Mouse (Mus musculus) brain, adult 2 months (tissue): ENCODE measurements around the gene Ttc9c.
A peak's percentile ranks its signal among the peaks of the same experiment; 100 is the strongest.
"Not testable (repeated sequence)": the region's sequence is repeated elsewhere in the genome, so short reads cannot be mapped to it uniquely, and the experiment has no call there.

Experiments used
- DNase-seq: peaks from one replicate; pipeline ENCODE4 v3.0.0; 2011; ENCODE audit warnings: low read depth, low spot score

Ttc9c gene

DNA sequence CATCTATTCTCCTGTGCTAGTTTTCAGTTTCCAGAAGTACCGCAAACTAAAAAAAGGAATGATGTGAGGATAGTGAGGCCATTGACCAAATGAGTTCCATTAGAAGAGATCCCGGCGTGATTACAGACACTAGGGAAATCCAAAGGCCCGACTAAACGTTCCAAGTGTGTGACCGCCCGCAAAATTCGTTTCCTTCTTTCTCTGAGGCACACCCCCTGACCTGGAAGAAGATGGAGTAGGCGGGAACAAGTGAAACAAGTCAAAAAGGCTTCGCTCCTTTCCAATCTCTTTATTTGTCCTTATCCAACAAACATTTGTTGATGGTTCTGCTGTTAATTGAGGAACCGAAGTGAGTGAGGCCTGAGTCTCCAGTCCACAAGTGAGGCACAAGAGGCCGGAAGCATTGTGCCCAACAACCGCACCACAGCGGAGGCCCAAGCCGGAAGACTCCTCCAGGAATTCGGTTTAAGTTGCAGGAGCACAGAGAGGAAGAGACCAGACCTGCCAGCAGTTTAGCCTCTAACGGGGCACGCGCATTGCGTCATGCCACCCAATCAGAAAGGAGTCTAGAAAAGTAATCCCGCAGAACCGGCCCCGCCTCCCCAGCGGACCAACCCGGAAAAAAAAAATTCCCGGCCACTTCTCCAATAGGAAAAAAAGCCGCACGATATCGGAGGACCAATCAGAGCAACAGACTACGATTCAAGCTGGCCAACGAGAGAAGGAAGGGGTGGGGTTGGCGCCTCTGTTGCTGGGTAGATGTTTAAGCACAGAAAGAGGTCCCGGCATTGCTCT, at the start of gene Ttc9c:
TSS of gene Ttc9c (minus strand) at position 533 of the 795 bp plus-strand sequence.
- DNase-seq, result peak; percentile 100

DNA sequence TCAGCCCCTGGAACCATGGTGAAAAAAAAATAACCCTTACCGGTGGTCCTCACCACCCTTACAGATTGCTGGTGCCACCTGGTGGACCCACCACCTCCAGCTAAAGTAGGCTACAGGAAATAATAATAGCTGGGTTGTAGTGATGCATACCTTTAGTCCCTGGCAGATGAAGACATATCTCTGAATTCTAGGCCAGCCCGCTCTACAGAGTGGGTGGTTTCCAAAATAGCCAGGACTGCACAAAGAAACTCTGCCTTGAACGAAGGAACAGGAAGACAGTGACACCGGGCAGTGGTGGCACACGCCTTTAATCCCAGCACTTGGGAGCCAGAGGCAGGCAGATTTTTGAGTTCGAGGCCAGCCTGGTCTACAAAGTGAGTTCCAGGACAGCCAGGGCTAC, 45.1 kb upstream of the Ttc9c start:
- peak; percentile 54 for DNase-seq

- peak; percentile 35 for DNase-seq
Measured at GRCm38 (mm10) chr19:8859018-8859417, 39.9 kb upstream of the Ttc9c start.

DNA sequence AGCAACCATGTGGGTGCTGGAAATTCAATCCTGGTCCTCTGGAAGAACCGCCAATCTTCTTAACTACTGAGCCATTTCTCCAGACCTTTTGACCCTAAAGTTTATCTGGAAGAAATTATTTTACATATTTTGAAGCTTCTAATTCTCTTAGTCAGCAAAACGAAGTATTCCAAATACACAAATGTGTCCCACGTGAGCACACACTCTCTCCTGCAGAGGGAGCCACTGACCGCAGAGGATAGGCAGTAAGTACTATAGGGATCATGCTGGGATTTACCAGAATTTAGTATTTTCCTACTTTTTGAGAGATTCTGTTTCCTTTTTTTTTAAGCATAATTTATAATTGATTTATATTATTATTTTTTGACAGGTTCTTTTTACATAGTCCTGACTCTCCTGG, 38.6 kb upstream of the Ttc9c start:
- DNase-seq, result peak; percentile 76

DNA sequence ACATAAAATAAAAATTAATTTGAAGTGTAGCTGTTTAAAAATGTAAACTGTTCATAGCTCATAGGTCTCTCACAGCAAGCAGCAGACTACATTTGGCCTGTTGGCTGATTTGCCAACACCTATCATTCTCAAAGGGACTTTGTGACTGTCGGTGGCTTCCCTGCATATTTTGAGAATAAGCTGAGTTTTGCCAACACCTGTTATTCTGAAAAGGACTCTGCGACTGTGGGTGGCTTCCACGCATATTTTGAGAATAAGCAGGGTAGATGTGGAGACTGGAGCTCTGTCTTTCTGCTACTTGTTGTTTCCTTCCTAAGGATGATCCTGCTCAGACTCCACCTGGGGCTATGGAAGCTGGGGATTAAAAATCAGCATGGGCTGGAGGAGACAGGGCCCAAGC, 34.0 kb upstream of the Ttc9c start:
- DNase-seq, result peak; percentile 60

DNA sequence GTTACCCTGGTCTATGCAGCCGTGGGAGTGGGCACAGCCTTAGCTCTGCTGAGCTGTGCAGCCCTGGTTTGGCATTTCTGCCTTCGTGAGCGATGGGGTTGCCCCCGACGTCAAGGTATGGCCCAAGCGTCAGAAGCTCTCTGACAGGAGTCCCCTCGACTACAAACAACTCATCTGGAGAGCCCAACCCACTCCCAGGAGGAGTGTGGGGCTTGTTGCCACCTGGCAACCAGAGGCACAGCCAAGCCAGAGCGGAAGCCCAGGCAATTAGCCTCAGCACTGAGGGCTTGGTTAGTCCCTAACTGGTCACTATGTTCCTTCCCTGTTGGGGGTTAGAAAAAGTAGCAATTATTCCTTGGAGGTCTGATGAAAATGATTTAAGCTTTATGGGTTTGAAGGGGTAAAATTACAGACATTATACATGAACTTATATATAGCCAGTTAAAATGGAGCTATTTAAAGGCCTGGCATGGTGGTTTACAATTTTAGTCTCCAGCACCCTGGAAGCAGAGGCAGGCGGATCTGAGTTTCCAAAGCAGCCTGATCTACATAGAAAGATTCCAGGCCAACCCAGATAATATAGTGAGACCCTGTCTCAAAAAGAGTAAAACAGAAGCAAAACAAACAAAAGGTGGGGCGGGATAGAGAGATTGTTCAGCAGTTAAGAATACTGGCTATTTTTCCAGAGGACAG, 33.2 kb upstream of the Ttc9c start:
- DNase-seq, result no peak

DNA sequence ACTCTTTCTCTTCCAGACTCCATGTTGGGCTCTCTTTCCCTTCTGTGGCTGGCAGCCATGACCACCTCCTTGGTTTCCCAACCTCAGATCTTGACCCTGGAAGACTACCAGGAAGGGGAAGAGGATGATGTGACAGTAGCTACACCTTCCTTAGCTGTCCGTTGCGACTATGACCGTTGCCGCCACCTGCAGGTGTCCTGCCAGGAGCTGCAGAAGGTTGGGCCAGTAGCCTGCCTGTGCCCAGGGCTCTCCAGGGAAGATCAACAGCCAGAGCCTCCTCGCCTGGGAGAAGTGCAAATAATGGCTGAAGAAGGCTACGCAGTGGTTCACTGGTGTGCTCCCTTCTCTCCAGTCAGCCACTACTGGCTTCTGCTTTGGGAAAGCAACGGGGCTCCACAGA, 32.5 kb upstream of the Ttc9c start:
- no peak for DNase-seq

- DNase-seq, result peak; percentile 75
Measured at GRCm38 (mm10) chr19:8850402-8850901, 31.3 kb upstream of the Ttc9c start, which contains the start of gene Lrrn4cl. Gene Lrrn4cl, plus strand, starts transcription at chr19:8850768.

- DNase-seq, result no peak
Measured at GRCm38 (mm10) chr19:8848356-8848755, 29.2 kb upstream of the Ttc9c start.

GRCm38 (mm10) chr19:8844371-8845129, 25.4 kb upstream of the Ttc9c start:
- peak; percentile 87 for DNase-seq

GRCm38 (mm10) chr19:8842961-8843360, 23.8 kb upstream of the Ttc9c start:
- no peak for DNase-seq

DNA sequence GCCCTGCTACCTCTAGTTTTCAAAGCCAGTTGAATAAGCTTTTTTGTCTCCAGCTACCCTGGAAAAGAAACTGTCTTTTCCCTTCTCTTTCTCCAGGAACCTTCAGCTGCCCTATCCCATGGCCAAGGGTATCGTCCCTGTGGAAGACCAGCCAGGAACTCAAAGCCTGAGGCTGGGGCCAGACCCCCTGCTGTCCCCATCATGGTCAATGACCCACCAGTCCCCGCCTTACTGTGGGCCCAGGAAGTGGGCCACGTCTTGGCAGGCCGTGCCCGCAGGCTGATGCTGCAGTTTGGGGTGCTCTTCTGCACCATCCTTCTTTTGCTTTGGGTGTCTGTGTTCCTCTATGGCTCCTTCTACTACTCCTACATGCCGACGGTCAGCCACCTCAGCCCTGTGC, 21.9 kb upstream of the Ttc9c start:
- no peak for DNase-seq

GRCm38 (mm10) chr19:8839908-8840791, 21.0 kb upstream of the Ttc9c start:
- peak; percentile 93 for DNase-seq

- DNase-seq, result peak; percentile 99
Measured at GRCm38 (mm10) chr19:8839103-8839907, 20.2 kb upstream of the Ttc9c start, which contains the start of gene Gng3. Gene Gng3, minus strand, starts transcription at chr19:8839194.

DNA sequence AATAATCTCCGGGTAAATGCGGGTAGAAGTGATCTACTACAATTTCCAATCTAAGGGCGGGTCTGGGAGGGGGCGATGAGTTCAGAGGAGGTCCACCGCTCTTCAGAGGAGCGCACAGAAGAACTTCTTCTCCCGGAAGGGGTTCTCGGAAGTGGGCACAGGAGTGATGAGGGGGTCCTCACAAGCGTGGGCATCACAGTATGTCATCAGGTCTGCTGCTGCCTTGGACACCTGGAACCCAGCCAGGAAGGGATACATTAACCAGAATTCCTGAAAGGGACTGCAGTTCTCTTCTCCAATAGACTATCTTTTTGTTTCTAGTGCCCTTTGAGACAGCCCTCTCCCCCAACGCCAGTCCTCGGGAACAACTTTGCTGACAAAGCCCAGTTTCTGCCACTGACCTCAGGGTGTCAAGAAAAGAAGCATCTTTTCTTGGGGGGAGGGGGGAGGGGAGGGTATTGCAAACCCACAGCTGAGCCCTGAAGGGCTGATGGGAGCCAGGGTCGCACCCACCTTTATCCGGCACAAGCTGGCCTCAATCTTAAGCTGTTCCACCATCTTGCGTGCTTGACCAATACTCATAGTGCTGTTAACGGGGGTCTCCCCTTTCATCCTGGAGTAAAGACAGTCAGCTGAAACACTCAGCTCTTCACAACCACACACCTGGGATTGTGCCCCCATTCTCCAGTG, 19.1 kb upstream of the Ttc9c start:
- peak; percentile 61 for DNase-seq

DNA sequence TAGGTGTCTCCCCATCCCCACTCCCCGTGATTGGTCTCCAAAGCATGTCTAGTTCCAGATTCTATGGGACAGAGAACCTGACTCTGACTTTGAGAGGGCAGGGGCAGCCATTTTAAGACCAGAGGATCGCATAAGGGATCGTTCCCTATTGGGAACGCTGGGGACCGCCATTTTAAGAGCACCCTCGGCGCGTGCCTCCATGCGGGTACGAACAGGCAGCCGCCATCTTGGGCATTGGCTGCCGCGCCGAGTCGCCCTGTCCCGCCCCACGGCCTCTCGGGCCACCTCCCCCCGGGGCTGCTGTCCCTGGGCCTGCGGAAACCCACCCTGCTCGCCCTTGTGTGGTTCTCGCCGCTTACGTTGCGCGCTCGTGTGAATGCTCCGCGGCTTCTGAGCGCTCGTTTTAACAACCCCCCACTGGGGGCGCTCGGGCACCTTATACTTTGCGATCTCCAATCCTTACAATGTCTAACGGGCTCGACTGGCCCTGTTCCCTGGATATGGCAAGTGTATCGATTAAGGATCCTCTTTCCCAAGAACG, 18.2 kb upstream of the Ttc9c start, which contains the start of gene Bscl2:
TSS of gene Bscl2 (plus strand) at position 217 of the 541 bp plus-strand sequence.
- peak; percentile 92 for DNase-seq

GRCm38 (mm10) chr19:8836327-8836726, 17.2 kb upstream of the Ttc9c start:
- DNase-seq, result not testable (repeated sequence)

DNA sequence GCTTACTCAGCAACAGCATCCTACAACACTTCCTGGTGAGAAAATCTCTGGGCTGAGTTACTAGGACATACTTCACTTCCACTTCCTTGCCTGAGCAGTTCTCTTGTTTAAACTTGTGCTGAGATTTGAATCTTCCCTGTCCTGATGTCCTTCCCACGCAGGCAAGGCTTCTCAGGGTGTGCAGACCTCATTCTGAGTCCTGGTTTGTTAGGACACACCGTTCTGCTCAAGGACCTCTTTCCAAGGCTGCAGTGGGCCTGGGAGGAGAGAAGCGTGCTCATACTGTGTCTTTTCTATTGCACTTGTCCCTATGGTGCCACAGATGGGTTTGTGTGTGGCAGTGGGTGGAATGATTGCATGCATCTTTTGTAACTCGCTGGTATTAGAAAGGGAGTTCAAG, 13.8 kb upstream of the Ttc9c start:
- DNase-seq, result no peak

DNA sequence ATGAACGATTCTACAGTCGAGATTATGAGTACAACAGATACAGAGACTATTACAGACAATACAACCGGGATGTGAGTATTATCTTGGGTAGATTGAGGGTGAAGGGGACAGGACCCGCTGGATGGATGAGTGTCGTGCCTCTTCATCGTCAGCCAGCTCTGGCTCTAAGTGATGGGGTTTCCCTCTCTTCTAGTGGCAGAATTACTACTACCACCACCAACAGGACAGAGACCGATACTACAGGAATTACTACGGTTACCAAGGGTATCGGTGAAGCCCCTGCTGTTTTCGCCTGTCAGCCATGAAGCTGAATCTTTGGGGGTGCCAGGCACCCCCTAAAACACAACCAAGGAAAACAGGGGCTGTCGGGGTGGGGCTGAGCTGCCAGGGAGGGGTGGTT, 12.1 kb upstream of the Ttc9c start:
- DNase-seq, result no peak
